Mouse (Mus musculus): ENCODE data around the gene Itgad. TPM values are rescaled to one million over a fixed set of nuclear protein-coding genes. Genes with fewer than 3 reads are reported as not detected.
A peak's percentile ranks its signal among the peaks of the same experiment; 100 is the strongest.

Gene Itgad
- polyA plus RNA-seq, 1 experiment, result 0.13 TPM

- Histone ChIP-seq H3K4me2 (ENCODE audit: low read depth) (no peak overlapping the region), H3K4me3 (no peak overlapping the region), H3ac (ENCODE audit: control insufficient read depth, insufficient read length) (no peak overlapping the region), H3K36me3 (ENCODE audit: control insufficient read depth, insufficient read depth) (no peaks in the 10 kb centered on the region), H3K79me2 (ENCODE audit: control insufficient read depth, insufficient read depth) (no peaks in the 10 kb centered on the region), H3K27me3 (ENCODE audit: control insufficient read depth, insufficient read depth, insufficient read length) (no peaks in the 10 kb centered on the region)
- TF ChIP-seq SRF (IDR thresholded peaks at IDR 0.05; ENCODE audit: control insufficient read depth, insufficient read length, low read depth) (no peak), TCF3 (IDR thresholded peaks at IDR 0.05; ENCODE audit: insufficient read length, low read depth) (no peak), CEBPB (IDR thresholded peaks at IDR 0.05; ENCODE audit: insufficient read depth, poor library complexity, severe bottlenecking) (no peak), MYOD1 (IDR thresholded peaks at IDR 0.05; ENCODE audit: control insufficient read depth in 1 of 3, insufficient read length in 2 of 3, low read depth in 2 of 3) (no peak), REST (IDR thresholded peaks at IDR 0.05; ENCODE audit: insufficient read depth, insufficient read length) (no peak), TCF12 (IDR thresholded peaks at IDR 0.05; ENCODE audit: insufficient read depth, poor library complexity, severe bottlenecking) (no peak), POLR2AphosphoS2 (IDR thresholded peaks at IDR 0.05; ENCODE audit: insufficient read length, low read depth) (no peak), USF1 (IDR thresholded peaks at IDR 0.05; ENCODE audit: low read depth) (no peak), MAX (IDR thresholded peaks at IDR 0.05; ENCODE audit: low read depth) (no peak), E2F4 (IDR thresholded peaks at IDR 0.05; ENCODE audit: insufficient read depth) (no peak), POLR2A (IDR thresholded peaks at IDR 0.05; ENCODE audit: insufficient read length, low read depth) (no peak), MYOG (IDR thresholded peaks at IDR 0.05; ENCODE audit: control insufficient read depth in 1 of 3, insufficient read depth in 1 of 3, insufficient read length in 2 of 3, low read depth in 2 of 3) (no peak)
These were observed 113.2 kb downstream of the Itgad start for GRCm38 (mm10) chr7:128267391-128267790.

- TF ChIP-seq SRF (IDR thresholded peaks at IDR 0.05; ENCODE audit: control insufficient read depth, insufficient read length, low read depth) (no peak), REST (IDR thresholded peaks at IDR 0.05; ENCODE audit: insufficient read depth, insufficient read length) (no peak), USF1 (IDR thresholded peaks at IDR 0.05; ENCODE audit: low read depth) (no peak), MYOD1 (IDR thresholded peaks at IDR 0.05; ENCODE audit: control insufficient read depth in 1 of 3, insufficient read length in 2 of 3, low read depth in 2 of 3) (peak; percentile 47 to 98 (median 94)), E2F4 (IDR thresholded peaks at IDR 0.05; ENCODE audit: insufficient read depth) (no peak), MYOG (IDR thresholded peaks at IDR 0.05; ENCODE audit: control insufficient read depth in 1 of 3, insufficient read depth in 1 of 3, insufficient read length in 2 of 3, low read depth in 2 of 3) (peak in 1 of 3 experiments; percentile 62), TCF12 (IDR thresholded peaks at IDR 0.05; ENCODE audit: insufficient read depth, poor library complexity, severe bottlenecking) (peak; percentile 27)
- Histone ChIP-seq H3K36me3 (ENCODE audit: control insufficient read depth, insufficient read depth) (no peaks in the 10 kb centered on the region), H3K27me3 (ENCODE audit: control insufficient read depth, insufficient read depth, insufficient read length) (no peaks in the 10 kb centered on the region), H3K4me2 (ENCODE audit: low read depth) (no peak overlapping the region), H3K4me3 (no peak overlapping the region), H3K79me2 (ENCODE audit: control insufficient read depth, insufficient read depth) (no peaks in the 10 kb centered on the region), H3ac (ENCODE audit: control insufficient read depth, insufficient read length) (no peak overlapping the region)
These were observed 113.6 kb downstream of the Itgad start for GRCm38 (mm10) chr7:128267813-128268212.

GRCm38 (mm10) chr7:128270431-128270850 lies 116.3 kb downstream of the Itgad start:
- TF ChIP-seq POLR2AphosphoS2 (IDR thresholded peaks at IDR 0.05; ENCODE audit: insufficient read length, low read depth) (peak; percentile 31), E2F4 (IDR thresholded peaks at IDR 0.05; ENCODE audit: insufficient read depth) (no peak)
- no peak overlapping the region for H3K4me3 ChIP-seq
- H3K27me3 ChIP-seq (ENCODE audit: control insufficient read depth, insufficient read depth, insufficient read length), result no peaks in the 10 kb centered on the region
- H3K79me2 ChIP-seq (ENCODE audit: control insufficient read depth, insufficient read depth), result no peaks in the 10 kb centered on the region
- H3K36me3 ChIP-seq (ENCODE audit: control insufficient read depth, insufficient read depth), result peaks cover 5% of the 10 kb centered on the region
- H3ac ChIP-seq (ENCODE audit: control insufficient read depth, insufficient read length), result no peak overlapping the region
- no peak overlapping the region for H3K4me2 ChIP-seq (ENCODE audit: low read depth)

GRCm38 (mm10) chr7:128271496-128271895 lies 117.3 kb downstream of the Itgad start:
- H3K36me3 ChIP-seq (ENCODE audit: control insufficient read depth, insufficient read depth), result peaks cover 9% of the 10 kb centered on the region
- H3K4me2 ChIP-seq (ENCODE audit: low read depth), result no peak overlapping the region
- H3ac ChIP-seq (ENCODE audit: control insufficient read depth, insufficient read length), result no peak overlapping the region
- no peak overlapping the region for H3K4me3 ChIP-seq
- no peaks in the 10 kb centered on the region for H3K27me3 ChIP-seq (ENCODE audit: control insufficient read depth, insufficient read depth, insufficient read length)
- no peak for TF ChIP-seq POLR2A (IDR thresholded peaks at IDR 0.05; ENCODE audit: insufficient read length, low read depth)
- TF ChIP-seq SRF (IDR thresholded peaks at IDR 0.05; ENCODE audit: control insufficient read depth, insufficient read length, low read depth), result no peak
- TF ChIP-seq TCF3 (IDR thresholded peaks at IDR 0.05; ENCODE audit: insufficient read length, low read depth), result no peak
- no peak for TF ChIP-seq CEBPB (IDR thresholded peaks at IDR 0.05; ENCODE audit: insufficient read depth, poor library complexity, severe bottlenecking)
- TF ChIP-seq MAX (IDR thresholded peaks at IDR 0.05; ENCODE audit: low read depth), result no peak
- TF ChIP-seq MYOD1 (IDR thresholded peaks at IDR 0.05; ENCODE audit: control insufficient read depth in 1 of 3, insufficient read length in 2 of 3, low read depth in 2 of 3), result no peak
- TF ChIP-seq REST (IDR thresholded peaks at IDR 0.05; ENCODE audit: insufficient read depth, insufficient read length), result no peak
- no peak for TF ChIP-seq POLR2AphosphoS2 (IDR thresholded peaks at IDR 0.05; ENCODE audit: insufficient read length, low read depth)
- TF ChIP-seq TCF12 (IDR thresholded peaks at IDR 0.05; ENCODE audit: insufficient read depth, poor library complexity, severe bottlenecking), result no peak
- no peak for TF ChIP-seq MYOG (IDR thresholded peaks at IDR 0.05; ENCODE audit: control insufficient read depth in 1 of 3, insufficient read depth in 1 of 3, insufficient read length in 2 of 3, low read depth in 2 of 3)
- no peak for TF ChIP-seq E2F4 (IDR thresholded peaks at IDR 0.05; ENCODE audit: insufficient read depth)
- no peak for TF ChIP-seq USF1 (IDR thresholded peaks at IDR 0.05; ENCODE audit: low read depth)
- H3K79me2 ChIP-seq (ENCODE audit: control insufficient read depth, insufficient read depth), result no peaks in the 10 kb centered on the region

Other genes with a start within 250 kb of the Itgad start
- gene Kat8, start 241.9 kb upstream of the Itgad start, polyA plus RNA-seq (2012; fragmentation: generic; extraction: Trizol), result 26.4 TPM
- gene Prss8, start 224.3 kb upstream of the Itgad start, polyA plus RNA-seq (2012; fragmentation: generic; extraction: Trizol), result 0.06 TPM
- gene Prss36, start 207.7 kb upstream of the Itgad start, polyA plus RNA-seq (2012; fragmentation: generic; extraction: Trizol), result 10.6 TPM
- 231 TPM for gene Fus, start 186.9 kb upstream of the Itgad start, polyA plus RNA-seq (2012; fragmentation: generic; extraction: Trizol)
- 3.9 TPM for gene Pycard, start 160.5 kb upstream of the Itgad start, polyA plus RNA-seq (2012; fragmentation: generic; extraction: Trizol)
- 468 TPM for gene Trim72, start 150.4 kb upstream of the Itgad start, polyA plus RNA-seq (2012; fragmentation: generic; extraction: Trizol)
- 0.14 TPM for gene Itgam, start 91.7 kb upstream of the Itgad start, polyA plus RNA-seq (2012; fragmentation: generic; extraction: Trizol)
- not detected for gene Gm49368, start 91.7 kb upstream of the Itgad start, polyA plus RNA-seq (2012; fragmentation: generic; extraction: Trizol)
- gene Itgax, start 24.8 kb upstream of the Itgad start, polyA plus RNA-seq (2012; fragmentation: generic; extraction: Trizol), result not detected
- 1,017 TPM for gene Cox6a2, start 52.0 kb downstream of the Itgad start, polyA plus RNA-seq (2012; fragmentation: generic; extraction: Trizol)
- 16.7 TPM for gene Armc5, start 83.0 kb downstream of the Itgad start, polyA plus RNA-seq (2012; fragmentation: generic; extraction: Trizol)
- gene 9130023H24Rik, start 83.7 kb downstream of the Itgad start, polyA plus RNA-seq (2012; fragmentation: generic; extraction: Trizol), result 3.3 TPM
- 58.1 TPM for gene Tgfb1i1, start 92.4 kb downstream of the Itgad start, polyA plus RNA-seq (2012; fragmentation: generic; extraction: Trizol)
- not detected for gene Slc5a2, start 111.3 kb downstream of the Itgad start, polyA plus RNA-seq (2012; fragmentation: generic; extraction: Trizol)
- gene BC017158, start 143.8 kb downstream of the Itgad start, polyA plus RNA-seq (2012; fragmentation: generic; extraction: Trizol), result 10.9 TPM